Comparison of ENCODE assay signal across 8 mouse cellular contexts in genomic region chr11:100472935-100473295, GRCm38 (mm10). TPM values are rescaled to one million over a fixed set of nuclear protein-coding genes. Genes with fewer than 3 reads are reported as not detected.
DNase-seq lines count a peak whose midpoint lies in the region; ATAC-seq lines count a peak whose summit lies in the region.

No protein-coding gene starts in this region.

- H3K4me1 ChIP-seq in lung, embryonic 15.5 days = peaks cover 22% of the 10 kb centered on the region
- peaks cover 19% of the 10 kb centered on the region for H3K4me1 ChIP-seq in forebrain, embryonic 12.5 days
- H3K4me1 ChIP-seq in liver, embryonic 11.5 days (replicated peaks; ENCODE audit: control insufficient read depth, insufficient read depth, low read length) = peaks cover 18% of the 10 kb centered on the region
- H3K4me1 ChIP-seq in stomach, embryonic 14.5 days (ENCODE audit: control insufficient read depth, insufficient read depth, low read length) = peaks cover 17% of the 10 kb centered on the region

- H3K36me3 ChIP-seq in lung, embryonic 15.5 days = peaks cover 19% of the 10 kb centered on the region
- peaks cover 25% of the 10 kb centered on the region for H3K36me3 ChIP-seq in forebrain, embryonic 12.5 days (replicated peaks)
- peaks cover 4% of the 10 kb centered on the region; the same call in 1 of the 2 replicates for H3K36me3 ChIP-seq in liver, embryonic 11.5 days (ENCODE audit: control insufficient read depth, insufficient read depth, low read length)
- peaks cover 17% of the 10 kb centered on the region for H3K36me3 ChIP-seq in stomach, embryonic 14.5 days (ENCODE audit: control insufficient read depth, insufficient read depth, low read length)

- DNase-seq in lung, postnatal 25 days (ENCODE audit: low spot score) = no peak
- no peak for DNase-seq in liver, embryonic 11.5 days (ENCODE audit: low spot score)
- no peak for DNase-seq in cerebellum, adult 11 months
- DNase-seq in layer of hippocampus, adult 9-10 months (ENCODE audit: low spot score) = no peak
- DNase-seq in natural killer cell, adult 2 months (ENCODE audit: low spot score in 2 of 2) = no peak

- H3K4me3 ChIP-seq in lung, embryonic 15.5 days = peak overlapping the region; percentile 95
- H3K4me3 ChIP-seq in forebrain, embryonic 12.5 days (replicated peaks) = peak overlapping the region; percentile 92
- H3K4me3 ChIP-seq in liver, embryonic 11.5 days (ENCODE audit: low read depth, low read length) = peak overlapping the region; percentile 98
- peak overlapping the region; percentile 93; the same call in 1 of the 2 replicates for H3K4me3 ChIP-seq in stomach, embryonic 14.5 days (ENCODE audit: low read depth, low read length)

- no peak overlapping the region for H3K27ac ChIP-seq in lung, embryonic 15.5 days
- peak overlapping the region; percentile 50; the same call in 1 of the 2 replicates for H3K27ac ChIP-seq in forebrain, embryonic 12.5 days
- H3K27ac ChIP-seq in liver, embryonic 11.5 days (ENCODE audit: low read depth, low read length) = no peak overlapping the region
- no peak overlapping the region for H3K27ac ChIP-seq in stomach, embryonic 14.5 days (ENCODE audit: low read length)

- ATAC-seq in lung, embryonic 15.5 days (ENCODE audit: borderline replicate concordance, extremely low read depth, low FRiP score, low TSS enrichment) = peak; percentile 14
- peak; percentile 61 for ATAC-seq in forebrain, embryonic 12.5 days (ENCODE audit: low FRiP score)
- peak; percentile 58 for ATAC-seq in liver, embryonic 11.5 days (replicated peaks; ENCODE audit: low FRiP score)
- ATAC-seq in stomach, embryonic 14.5 days (ENCODE audit: insufficient number of reproducible peaks, insufficient read depth, low FRiP score, low read depth) = peak; percentile 26; the same call in 1 of the 2 replicates

- peak overlapping the region; percentile 35 for H3K4me2 ChIP-seq in lung, embryonic 15.5 days
- H3K4me2 ChIP-seq in forebrain, embryonic 12.5 days = peak overlapping the region; percentile 87; the same call in 1 of the 2 replicates
- peak overlapping the region; percentile 27; the same call in 1 of the 2 replicates for H3K4me2 ChIP-seq in liver, embryonic 11.5 days
- peak overlapping the region; percentile 25; the same call in 1 of the 2 replicates for H3K4me2 ChIP-seq in stomach, embryonic 14.5 days (replicated peaks; ENCODE audit: low read depth, low read length)

- no peaks in the 10 kb centered on the region for H3K9me3 ChIP-seq in lung, embryonic 15.5 days
- H3K9me3 ChIP-seq in forebrain, embryonic 12.5 days = no peaks in the 10 kb centered on the region
- H3K9me3 ChIP-seq in liver, embryonic 11.5 days (ENCODE audit: control insufficient read depth, low read length) = no peaks in the 10 kb centered on the region
- no peaks in the 10 kb centered on the region for H3K9me3 ChIP-seq in stomach, embryonic 14.5 days (ENCODE audit: control insufficient read depth, low read depth, low read length)

- no peak overlapping the region for H3K9ac ChIP-seq in lung, embryonic 15.5 days
- H3K9ac ChIP-seq in forebrain, embryonic 12.5 days = no peak overlapping the region
- no peak overlapping the region; the same call in 1 of the 2 replicates for H3K9ac ChIP-seq in liver, embryonic 11.5 days (ENCODE audit: low read depth, low read length)
- no peak overlapping the region for H3K9ac ChIP-seq in stomach, embryonic 14.5 days (replicated peaks; ENCODE audit: low read depth, low read length)

- 33% methylated on average over 5 of the region's 5 CpGs for WGBS in lung, embryonic 15.5 days
- 32% methylated on average over 5 of the region's 5 CpGs for WGBS in forebrain, embryonic 12.5 days
- 27% methylated on average over 5 of the region's 5 CpGs for WGBS in liver, embryonic 11.5 days
- WGBS in stomach, embryonic 14.5 days = 35% methylated on average over 5 of the region's 5 CpGs

- no peaks in the 10 kb centered on the region for H3K27me3 ChIP-seq in lung, embryonic 15.5 days
- no peaks in the 10 kb centered on the region for H3K27me3 ChIP-seq in forebrain, embryonic 12.5 days
- no peaks in the 10 kb centered on the region for H3K27me3 ChIP-seq in liver, embryonic 11.5 days (replicated peaks; ENCODE audit: control insufficient read depth, insufficient read depth, low read length)
- no peaks in the 10 kb centered on the region for H3K27me3 ChIP-seq in stomach, embryonic 14.5 days (ENCODE audit: control insufficient read depth, insufficient read depth, low read length)

RNA-seq across cellular contexts. Expression of gene Klhl11, which starts 0.4 kb away (rescaled TPM):
- polyA plus RNA-seq in lung, embryonic 15.5 days (2015; fragmentation: Nextera tagmentation; extraction: Ambion mirVana) = 8.6 and 9.3 TPM in 2 replicates
- polyA plus RNA-seq in forebrain, embryonic 12.5 days (2016; fragmentation: Nextera tagmentation; extraction: Ambion mirVana) = 13.9 and 16.7 TPM in 2 replicates
- 6.3 and 6.7 TPM in 2 replicates for polyA plus RNA-seq in liver, embryonic 11.5 days (2014; fragmentation: Nextera tagmentation; extraction: Ambion mirVana)
- polyA plus RNA-seq in stomach, embryonic 14.5 days (2014; fragmentation: Nextera tagmentation; extraction: Ambion mirVana) = 11.2 and 12.3 TPM in 2 replicates

RNA-seq across cellular contexts. Expression of gene Klhl10, which starts 31.2 kb away (rescaled TPM):
- polyA plus RNA-seq in lung, embryonic 15.5 days (2015; fragmentation: Nextera tagmentation; extraction: Ambion mirVana) = 0.56 and 0.88 TPM in 2 replicates
- polyA plus RNA-seq in forebrain, embryonic 12.5 days (2016; fragmentation: Nextera tagmentation; extraction: Ambion mirVana) = 0.51 and 0.74 TPM in 2 replicates
- polyA plus RNA-seq in liver, embryonic 11.5 days (2014; fragmentation: Nextera tagmentation; extraction: Ambion mirVana) = 0.31 and 0.36 TPM in 2 replicates
- polyA plus RNA-seq in stomach, embryonic 14.5 days (2014; fragmentation: Nextera tagmentation; extraction: Ambion mirVana) = 0.52 and 0.64 TPM in 2 replicates

RNA-seq across cellular contexts. Expression of gene Nt5c3b, which starts 31.3 kb away (rescaled TPM):
- 129 and 133 TPM in 2 replicates for polyA plus RNA-seq in lung, embryonic 15.5 days (2015; fragmentation: Nextera tagmentation; extraction: Ambion mirVana)
- 106 and 111 TPM in 2 replicates for polyA plus RNA-seq in forebrain, embryonic 12.5 days (2016; fragmentation: Nextera tagmentation; extraction: Ambion mirVana)
- polyA plus RNA-seq in liver, embryonic 11.5 days (2014; fragmentation: Nextera tagmentation; extraction: Ambion mirVana) = 70.4 and 74.0 TPM in 2 replicates
- 121 and 126 TPM in 2 replicates for polyA plus RNA-seq in stomach, embryonic 14.5 days (2014; fragmentation: Nextera tagmentation; extraction: Ambion mirVana)

RNA-seq across cellular contexts. Expression of gene Acly, which starts 54.9 kb away (rescaled TPM):
- 151 and 153 TPM in 2 replicates for polyA plus RNA-seq in lung, embryonic 15.5 days (2015; fragmentation: Nextera tagmentation; extraction: Ambion mirVana)
- polyA plus RNA-seq in forebrain, embryonic 12.5 days (2016; fragmentation: Nextera tagmentation; extraction: Ambion mirVana) = 320 and 356 TPM in 2 replicates
- polyA plus RNA-seq in liver, embryonic 11.5 days (2014; fragmentation: Nextera tagmentation; extraction: Ambion mirVana) = 159 and 194 TPM in 2 replicates
- 161 and 175 TPM in 2 replicates for polyA plus RNA-seq in stomach, embryonic 14.5 days (2014; fragmentation: Nextera tagmentation; extraction: Ambion mirVana)

RNA-seq across cellular contexts. Expression of gene Fkbp10, which starts 57.4 kb away (rescaled TPM):
- 142 and 143 TPM in 2 replicates for polyA plus RNA-seq in lung, embryonic 15.5 days (2015; fragmentation: Nextera tagmentation; extraction: Ambion mirVana)
- 27.0 and 32.1 TPM in 2 replicates for polyA plus RNA-seq in forebrain, embryonic 12.5 days (2016; fragmentation: Nextera tagmentation; extraction: Ambion mirVana)
- 39.9 and 43.2 TPM in 2 replicates for polyA plus RNA-seq in liver, embryonic 11.5 days (2014; fragmentation: Nextera tagmentation; extraction: Ambion mirVana)
- 106 and 108 TPM in 2 replicates for polyA plus RNA-seq in stomach, embryonic 14.5 days (2014; fragmentation: Nextera tagmentation; extraction: Ambion mirVana)

Comparison
In these comparisons a context has a peak if more than half of its experiments do, and no peak if none do; other contexts are left out.
1. H3K4me2 ChIP-seq: peak in every context shown above with its lines; median percentile 87 in forebrain, embryonic 12.5 days; 35 in lung, embryonic 15.5 days; 27 in liver, embryonic 11.5 days; 25 in stomach, embryonic 14.5 days.